Mouse (Mus musculus) brain, embryonic 14.5 days (tissue): ENCODE measurements around the gene Iscu. TPM values are rescaled to one million over a fixed set of nuclear protein-coding genes. Genes with fewer than 3 reads are reported as not detected.
A peak's percentile ranks its signal among the peaks of the same experiment; 100 is the strongest.
"Not testable (repeated sequence)": the region's sequence is repeated elsewhere in the genome, so short reads cannot be mapped to it uniquely, and the experiment has no call there.

ENCODE experiments used
- DNase-seq: peaks from one replicate; pipeline ENCODE4 v3.0.0-alpha.2; 2011; ENCODE audit warnings: low read depth
- CTCF ChIP-seq: fragments of 200-500 bp; IDR thresholded peaks from 2 replicates; pipeline ENCODE4 v1.5.1; 2012; ENCODE audit warnings: inconsistent platforms, mild to moderate bottlenecking, moderate library complexity, borderline replicate concordance; ENCODE audit not compliant: insufficient read depth, insufficient read length; ENCODE audit errors: extremely low read depth
- POLR2A ChIP-seq: fragments of 200-500 bp; IDR thresholded peaks from 2 replicates; pipeline ENCODE4 v1.6.1; 2012; ENCODE audit warnings: mild to moderate bottlenecking, inconsistent platforms, borderline replicate concordance; ENCODE audit not compliant: poor library complexity, insufficient read depth, insufficient read length, severe bottlenecking; ENCODE audit errors: extremely low read depth
- polyA plus RNA-seq: library from polyadenylated mRNA; depleted of rRNA; stranded (reverse); fragments of >200 nt; gene quantifications from 2 replicates; pipeline ENCODE4 v1.2.3, GENCODE M21; 2012

Iscu gene
- polyA plus RNA-seq, 1 experiment, result 71.7 TPM

DNA sequence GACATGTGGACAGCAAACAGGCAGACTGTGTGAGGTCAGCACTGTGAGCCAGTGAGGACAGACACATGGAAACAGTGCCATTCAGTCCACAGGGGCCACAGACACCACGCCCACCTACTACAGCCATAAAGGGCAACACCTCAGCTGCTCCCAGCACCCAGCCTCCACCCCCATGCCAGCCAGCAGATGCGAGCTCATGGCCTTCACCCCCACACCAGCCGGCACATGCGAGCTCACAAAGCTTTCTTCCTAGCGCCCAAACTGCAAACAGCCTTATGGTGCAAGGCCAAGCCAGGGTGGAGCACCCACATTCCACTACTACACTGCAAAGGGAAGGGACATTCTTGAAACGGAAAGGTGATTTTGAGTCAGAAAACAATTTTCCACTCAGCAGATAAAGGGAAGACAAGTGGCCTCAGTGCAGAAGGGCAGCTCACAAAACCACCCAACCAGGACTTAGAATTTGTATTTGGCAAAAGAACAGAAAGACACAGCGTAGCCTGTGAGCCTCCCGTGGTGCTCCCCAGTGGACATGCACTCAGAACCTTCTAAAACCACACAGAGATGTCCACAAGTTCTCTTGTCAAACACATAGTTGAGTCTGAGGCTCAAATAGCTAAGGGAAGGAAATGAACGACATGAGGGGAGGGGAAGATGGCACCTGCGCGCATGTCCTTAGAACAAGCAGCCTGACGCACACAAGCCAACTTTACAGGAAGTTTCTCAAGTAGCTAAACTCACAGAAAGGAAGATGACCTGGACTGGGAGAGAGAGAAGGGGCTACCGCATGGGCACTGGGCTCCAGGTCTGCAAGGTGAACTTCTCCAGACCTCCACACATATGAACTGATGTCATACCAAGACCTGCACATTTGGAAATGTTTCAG is 6.7 kb upstream of the Iscu start:
- no peak for TF ChIP-seq POLR2A
- no peak for TF ChIP-seq CTCF
- no peak for DNase-seq

DNA sequence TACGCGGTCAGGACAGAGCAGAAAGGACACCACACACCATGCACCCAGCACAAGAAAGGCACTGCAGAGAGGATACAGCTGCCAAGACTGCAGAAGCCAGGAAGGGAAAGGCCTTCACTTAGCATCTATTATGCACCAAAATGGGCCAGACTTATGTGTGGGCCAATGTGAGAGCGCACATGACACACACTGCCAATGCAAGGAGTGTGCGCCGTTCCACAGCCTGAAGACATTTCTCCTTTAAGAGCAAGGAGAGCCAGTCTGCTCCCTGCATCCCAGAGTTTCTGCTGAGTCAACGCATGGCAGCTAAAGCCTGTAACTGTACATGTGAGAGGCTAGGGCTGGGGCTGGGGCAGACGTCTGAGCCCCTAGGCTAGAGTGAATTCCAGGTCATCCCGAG is 3.7 kb upstream of the Iscu start:
- no peak for DNase-seq
- TF ChIP-seq CTCF (no peak), POLR2A (no peak)

DNA sequence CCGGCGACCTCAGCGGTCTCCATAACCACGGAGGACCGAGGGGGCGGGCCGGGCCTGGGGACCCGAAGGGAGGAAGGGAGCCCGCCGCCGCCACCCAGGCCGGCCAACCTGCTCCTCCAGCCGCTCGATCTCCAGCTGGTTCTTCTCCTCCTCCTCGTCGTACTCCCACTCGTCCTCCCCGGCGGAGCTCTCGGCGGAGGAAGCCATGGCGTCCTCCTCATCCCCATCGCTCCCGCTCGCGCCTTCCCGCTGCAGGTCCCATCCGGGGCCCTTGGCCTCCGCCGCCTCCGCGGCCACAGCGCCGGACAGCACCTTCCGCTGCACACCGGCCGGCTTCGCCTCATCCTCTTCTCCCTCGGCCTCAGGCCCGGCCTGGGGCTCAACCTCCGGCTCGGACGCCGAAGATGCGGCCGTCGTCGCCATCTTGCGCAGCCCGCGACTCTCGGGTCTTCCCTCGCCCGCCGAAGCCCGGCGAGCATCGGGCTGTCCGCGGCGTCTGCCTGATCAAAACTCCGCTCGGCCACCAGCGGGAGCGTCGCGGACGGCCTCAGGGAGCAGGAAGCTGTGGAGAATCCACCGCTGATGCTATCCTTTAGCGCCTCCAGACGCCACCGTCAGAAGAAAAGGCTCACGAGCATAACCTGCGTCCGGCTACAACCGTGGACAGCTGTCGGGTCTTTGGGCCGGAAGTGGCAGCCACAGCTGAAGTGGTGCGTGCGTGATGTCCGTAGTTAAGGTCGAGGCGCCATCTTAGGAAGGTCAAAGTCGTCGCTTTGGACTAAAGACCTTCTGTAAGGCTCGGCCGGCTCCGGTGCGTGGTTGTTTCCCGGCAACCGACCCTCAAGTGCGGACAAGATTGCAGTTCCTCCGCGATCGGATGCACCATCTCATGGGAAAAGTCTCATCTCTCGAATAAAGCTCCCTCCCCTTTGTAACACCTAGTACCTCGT is 1.1 kb upstream of the Iscu start:
- peak; percentile 86 for TF ChIP-seq POLR2A
- no peak for TF ChIP-seq CTCF
- DNase-seq, result peak; percentile 97

DNA sequence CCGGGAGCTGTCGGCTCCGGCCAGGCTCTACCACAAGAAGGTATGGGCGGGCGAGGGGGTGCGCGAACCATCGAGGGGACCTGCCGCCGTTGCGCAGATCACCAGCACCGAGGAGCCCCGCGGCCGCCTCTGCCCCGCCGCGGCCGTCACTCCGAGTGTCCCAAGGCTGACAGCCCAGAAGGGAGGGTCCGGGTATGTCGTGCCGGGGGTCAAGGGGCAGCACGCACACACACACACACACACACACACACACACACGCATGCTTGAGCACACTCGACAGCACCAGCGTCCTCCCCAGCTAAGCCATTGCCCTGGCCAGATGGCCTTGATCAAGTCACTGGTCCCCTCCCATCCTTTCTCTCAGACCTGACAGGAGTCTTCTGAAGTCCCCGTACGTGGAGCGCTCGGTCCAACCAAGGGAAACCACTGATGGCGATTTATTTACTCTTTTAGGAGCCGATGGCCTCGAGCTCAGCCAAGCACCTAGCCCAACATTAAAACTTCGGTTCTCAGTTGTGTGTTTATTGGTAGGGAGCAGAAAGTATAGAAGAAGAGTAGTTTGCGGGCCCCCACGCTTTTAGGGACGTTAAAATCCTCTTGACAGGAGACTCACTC is 464 bp downstream of the Iscu start:
- TF ChIP-seq POLR2A (no peak), CTCF (no peak)
- no peak for DNase-seq

DNA sequence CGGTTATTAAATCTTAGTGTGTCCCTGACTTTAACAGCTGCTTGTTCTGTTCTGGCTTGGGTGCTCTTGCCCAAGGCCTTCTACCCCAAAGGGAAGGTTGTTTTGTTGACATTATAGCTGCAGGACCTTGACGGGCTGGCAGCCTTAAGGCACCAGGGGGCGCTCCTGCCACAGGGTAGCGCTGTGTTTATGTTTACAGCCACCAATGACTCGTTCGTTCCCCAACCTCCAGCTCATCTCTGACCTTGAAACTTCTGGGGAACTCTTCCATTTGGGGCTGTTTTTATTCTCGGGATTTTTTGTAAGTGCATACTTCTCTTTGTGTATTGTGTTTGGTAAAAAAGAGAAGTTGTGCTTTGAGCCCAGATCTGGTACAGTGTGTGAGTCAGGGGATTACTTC is 1.1 kb downstream of the Iscu start:
- peak; percentile 84 for DNase-seq
- TF ChIP-seq CTCF (peak; percentile 92), POLR2A (no peak)

DNA sequence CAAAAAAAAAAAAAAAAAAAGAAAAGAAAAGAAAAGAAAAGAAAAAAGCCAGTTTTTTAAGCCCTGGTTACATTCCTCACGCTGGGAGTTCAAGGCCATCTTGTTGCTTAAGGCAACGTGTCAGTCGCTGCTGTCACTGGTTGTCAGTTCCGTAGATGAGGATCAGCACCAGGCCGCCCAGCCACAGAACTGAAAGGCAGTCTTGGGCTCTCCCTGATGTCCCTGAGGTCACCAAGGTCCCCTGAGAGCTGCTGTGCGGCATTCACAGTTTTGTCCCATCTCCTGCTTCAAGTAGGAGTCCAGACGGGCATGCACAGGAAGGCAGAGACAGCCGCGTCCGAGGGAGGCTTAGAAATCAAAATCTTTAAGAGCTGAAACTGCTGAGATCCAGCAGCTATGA is 3.0 kb downstream of the Iscu start:
- no peak for TF ChIP-seq CTCF
- TF ChIP-seq POLR2A, result no peak
- no peak for DNase-seq

DNA sequence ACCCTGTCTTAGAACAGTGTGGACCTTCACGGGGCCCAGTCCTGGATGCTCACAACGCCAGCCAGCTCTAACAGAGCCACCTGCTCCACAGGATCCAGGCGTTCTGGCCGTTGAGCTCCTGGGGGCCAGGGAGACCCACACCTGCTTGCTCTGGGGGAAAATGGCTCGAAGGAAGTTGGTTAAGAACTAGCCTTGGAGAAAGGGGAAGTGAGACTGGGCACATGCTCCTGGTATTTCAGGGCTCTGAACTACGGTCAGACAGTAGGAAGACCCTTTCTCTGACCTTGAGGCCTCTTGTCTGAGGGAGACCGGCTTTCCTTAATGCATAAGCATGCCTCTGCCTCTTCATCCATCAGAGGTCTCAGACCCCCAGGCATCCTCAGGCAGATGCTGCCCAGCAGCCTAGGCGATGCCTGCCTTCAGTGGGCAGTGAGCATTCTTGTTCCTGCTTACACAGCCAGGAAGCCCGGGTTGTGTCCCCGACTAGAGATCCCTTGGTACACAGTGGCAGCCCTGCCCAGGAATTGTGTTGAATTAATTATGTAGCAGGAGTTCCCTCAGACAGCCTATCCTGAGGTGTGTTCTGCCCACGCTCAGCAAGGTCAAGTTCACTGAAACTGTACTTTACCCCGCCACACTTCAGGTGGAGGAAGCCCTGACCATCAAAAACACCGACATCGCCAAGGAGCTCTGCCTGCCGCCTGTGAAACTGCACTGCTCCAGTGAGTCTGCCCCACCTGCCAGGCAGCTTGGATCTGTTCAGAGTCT is 3.8 kb downstream of the Iscu start:
- no peak for DNase-seq
- no peak for TF ChIP-seq POLR2A
- no peak for TF ChIP-seq CTCF

DNA sequence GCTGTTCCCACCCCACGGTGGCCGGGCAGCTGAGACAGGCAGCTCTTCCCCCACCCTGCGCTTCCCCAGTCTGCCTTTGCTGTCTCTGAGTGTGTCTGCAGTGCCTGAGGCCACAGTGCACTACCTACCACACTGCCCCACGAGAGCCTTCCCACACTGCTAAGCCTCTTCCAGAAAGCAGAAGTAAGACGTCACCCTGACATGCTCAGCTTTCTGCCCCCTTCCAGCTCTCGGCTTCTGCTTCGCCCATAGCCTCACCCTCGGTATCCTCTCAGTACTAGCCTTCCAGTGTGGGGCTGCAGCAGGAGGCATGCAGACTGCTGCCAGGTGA is 4.3 kb downstream of the Iscu start:
- DNase-seq, result no peak
- no peak for TF ChIP-seq POLR2A
- TF ChIP-seq CTCF, result no peak

DNA sequence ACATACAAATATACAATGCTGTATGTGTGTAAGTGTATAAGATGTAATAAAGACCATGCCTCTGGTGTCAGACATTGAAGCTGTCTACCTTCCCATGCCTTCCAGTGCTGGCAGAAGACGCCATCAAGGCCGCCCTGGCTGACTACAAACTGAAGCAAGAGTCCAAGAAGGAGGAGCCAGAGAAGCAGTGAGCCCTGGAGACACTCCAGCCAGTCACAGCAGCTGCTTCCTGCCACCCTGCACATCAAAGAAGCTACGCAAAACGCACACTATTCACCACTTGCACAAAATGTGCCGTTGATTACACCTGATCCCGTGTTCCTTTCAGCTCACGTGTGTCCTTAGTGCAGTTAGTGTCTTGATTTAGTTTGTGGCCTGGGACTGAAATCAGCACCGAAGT is 5.2 kb downstream of the Iscu start:
- DNase-seq, result not testable (repeated sequence)

DNA sequence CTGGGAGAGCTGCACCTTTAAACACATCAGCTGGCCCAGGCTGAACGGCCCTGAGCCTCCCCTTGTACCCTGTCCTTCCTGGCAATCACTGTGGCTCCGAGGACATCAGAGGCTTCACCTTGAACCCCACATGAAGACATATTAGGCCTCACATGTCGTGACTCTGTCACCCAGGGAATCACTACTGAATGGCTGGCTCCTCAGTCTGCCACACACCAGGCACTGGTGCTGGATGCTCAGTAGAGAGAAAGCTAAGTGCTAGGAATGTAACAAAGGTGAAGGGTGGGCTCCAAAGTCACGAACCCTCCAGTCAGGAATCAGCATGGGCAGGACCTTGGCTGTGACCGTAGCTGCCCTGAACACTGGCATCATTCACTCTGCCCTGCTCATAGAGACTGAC is 7.0 kb downstream of the Iscu start:
- no peak for DNase-seq
- TF ChIP-seq POLR2A (no peak), CTCF (no peak)
